Mouse (Mus musculus) brain, embryonic 14.5 days (tissue): ENCODE measurements at regions not wholly inside any gene's neighbourhood (a gene's known extent, or its start where the extent isn't known, plus 50 kb on each side); places are given as distances from the start of the nearest gene placed in this dataset.

ENCODE experiments used
- CTCF ChIP-seq: fragments of 200-500 bp; IDR thresholded peaks from 2 replicates; pipeline ENCODE4 v1.5.1; 2012; ENCODE audit warnings: inconsistent platforms, mild to moderate bottlenecking, moderate library complexity, borderline replicate concordance; ENCODE audit not compliant: insufficient read depth, insufficient read length; ENCODE audit errors: extremely low read depth
- POLR2A ChIP-seq: fragments of 200-500 bp; IDR thresholded peaks from 2 replicates; pipeline ENCODE4 v1.6.1; 2012; ENCODE audit warnings: mild to moderate bottlenecking, inconsistent platforms, borderline replicate concordance; ENCODE audit not compliant: poor library complexity, insufficient read depth, insufficient read length, severe bottlenecking; ENCODE audit errors: extremely low read depth

- no peak for TF ChIP-seq CTCF
- no peak for TF ChIP-seq POLR2A
Measured at GRCm38 (mm10) chr13:52297277-52297623, 233.8 kb downstream of the Diras2 start.
